Mouse (Mus musculus) bone marrow macrophage, adult 2 months (primary cell): Measurements from ENCODE around the gene Tsen2. TPM values are rescaled to one million over a fixed set of nuclear protein-coding genes. Genes with fewer than 3 reads are reported as not detected.

Experiments
- H3K27ac ChIP-seq: 2 replicates; pipeline ENCODE4 v1.5.1; 2012; ENCODE audit warnings: low read depth, low read length; ENCODE audit not compliant: insufficient read depth
- H3K4me1 ChIP-seq: 2 replicates; pipeline ENCODE4 v1.6.1; 2012; ENCODE audit warnings: low read length; ENCODE audit not compliant: control insufficient read depth, insufficient read depth
- H3K4me3 ChIP-seq: 2 replicates; pipeline ENCODE4 v1.5.1; 2012; ENCODE audit warnings: mild to moderate bottlenecking, low read length, moderate library complexity; ENCODE audit not compliant: insufficient read depth
- CTCF ChIP-seq: IDR thresholded peaks from 2 replicates; pipeline ENCODE4 v1.5.1; 2012; ENCODE audit warnings: low read depth, mild to moderate bottlenecking, low read length, moderate library complexity
- POLR2A ChIP-seq: IDR thresholded peaks from 2 replicates; pipeline ENCODE4 v1.6.1; 2012; ENCODE audit warnings: mild to moderate bottlenecking, low read depth, low read length, borderline replicate concordance
- polyA plus RNA-seq: library from polyadenylated mRNA; stranded (reverse); fragments of >200 nt; gene quantifications from 2 replicates; pipeline ENCODE4 v1.2.4, GENCODE M21; 2012; ENCODE audit not compliant: missing spikeins, insufficient read depth, insufficient read length

Tsen2 gene
- polyA plus RNA-seq, 1 experiment = 6.5 TPM

DNA sequence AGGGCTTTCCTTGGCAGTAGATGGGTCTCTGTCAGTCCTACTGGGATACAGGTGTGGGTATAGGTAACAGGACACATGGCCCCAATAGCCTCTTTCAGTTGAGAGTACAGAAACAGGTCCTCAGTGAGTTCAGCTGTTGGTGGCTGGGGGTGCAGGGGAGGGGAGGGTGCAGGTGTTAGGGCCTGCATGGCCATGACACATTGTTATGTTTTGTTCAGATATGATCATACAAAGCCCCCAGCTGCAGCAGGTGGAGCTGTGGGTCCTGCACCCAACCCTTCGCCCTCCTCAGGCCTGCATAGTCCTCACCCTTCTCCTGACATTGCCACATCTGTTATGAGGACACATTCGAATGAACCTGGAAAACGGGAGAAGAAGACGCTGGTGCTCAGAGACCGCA is 65.8 kb downstream of the Tsen2 start:
- H3K27ac ChIP-seq = no peak overlapping the region

DNA sequence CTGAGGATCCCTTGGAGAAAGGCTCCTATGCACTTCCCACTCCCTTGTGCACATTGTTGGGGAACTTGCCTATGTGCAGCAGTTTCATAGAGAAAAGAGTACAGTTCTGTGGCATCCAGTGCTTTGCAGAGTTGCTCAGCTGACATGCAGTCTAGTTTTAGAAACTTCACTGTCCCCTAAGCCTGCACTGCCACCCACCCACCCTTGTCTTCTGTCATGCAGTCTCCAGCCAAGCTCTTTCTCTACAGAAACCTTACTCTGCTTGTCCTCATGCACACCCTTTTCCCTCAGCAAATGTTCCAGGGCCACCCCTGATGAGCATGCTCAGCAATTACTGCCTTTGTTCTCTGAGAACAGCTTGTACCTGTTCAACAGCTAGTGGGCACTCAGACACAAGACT is 69.3 kb downstream of the Tsen2 start:
- Histone ChIP-seq H3K27ac (no peak overlapping the region), H3K4me3 (no peak overlapping the region), H3K4me1 (peaks cover 5% of the 10 kb centered on the region; the same call in 1 of the 2 replicates)
- TF ChIP-seq CTCF (no peak), POLR2A (no peak)

More for the DNA sequence above, 65.8 kb downstream of the Tsen2 start:
- Histone ChIP-seq H3K4me3 (no peak overlapping the region), H3K4me1 (peaks cover 12% of the 10 kb centered on the region)
- TF ChIP-seq CTCF = no peak
- TF ChIP-seq POLR2A = no peak

DNA sequence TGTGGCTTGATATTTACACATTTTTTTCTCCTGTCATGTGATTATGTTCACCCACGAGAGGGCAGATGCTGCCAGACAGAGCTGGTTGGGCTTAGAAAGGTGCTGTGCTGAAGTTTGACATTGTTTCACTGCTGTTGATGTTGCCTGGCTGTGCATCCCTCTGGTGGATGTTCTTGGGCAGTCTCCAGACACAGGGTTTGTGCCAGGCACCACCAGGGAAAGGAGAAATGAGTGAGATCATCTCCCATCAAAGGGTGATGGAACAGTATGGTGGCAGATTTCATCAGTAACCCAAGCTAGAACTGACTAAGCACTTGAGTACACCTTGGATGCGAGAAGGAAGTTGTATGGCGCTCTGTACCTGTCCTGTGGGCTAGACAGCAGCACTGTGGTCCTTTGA is 71.5 kb downstream of the Tsen2 start:
- H3K27ac ChIP-seq = no peak overlapping the region
- no peak overlapping the region for H3K4me3 ChIP-seq
- peaks cover 12% of the 10 kb centered on the region for H3K4me1 ChIP-seq
- no peak for TF ChIP-seq POLR2A
- no peak for TF ChIP-seq CTCF

DNA sequence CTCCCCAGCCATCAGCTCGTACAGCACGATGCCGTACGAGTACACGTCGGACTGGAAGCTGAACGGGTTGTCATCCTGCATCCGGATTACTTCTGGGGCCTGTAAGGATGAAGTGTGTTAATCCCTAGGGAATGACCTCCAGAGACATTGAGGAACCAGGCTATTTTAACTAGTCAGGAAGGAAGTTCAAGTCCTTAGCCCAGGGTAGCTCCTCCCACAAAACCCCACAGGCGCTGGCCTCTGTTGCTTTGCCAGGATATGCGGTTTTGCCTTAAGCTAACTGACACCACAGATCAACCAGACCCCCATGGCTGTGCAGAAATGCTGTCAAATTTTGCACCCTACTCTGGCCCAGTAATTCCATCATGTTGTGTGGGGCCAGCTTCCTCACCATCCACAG is 75.4 kb downstream of the Tsen2 start:
- no peak overlapping the region for H3K4me3 ChIP-seq
- no peak overlapping the region for H3K27ac ChIP-seq
- H3K4me1 ChIP-seq = peaks cover 7% of the 10 kb centered on the region
- TF ChIP-seq CTCF (no peak), POLR2A (no peak)

DNA sequence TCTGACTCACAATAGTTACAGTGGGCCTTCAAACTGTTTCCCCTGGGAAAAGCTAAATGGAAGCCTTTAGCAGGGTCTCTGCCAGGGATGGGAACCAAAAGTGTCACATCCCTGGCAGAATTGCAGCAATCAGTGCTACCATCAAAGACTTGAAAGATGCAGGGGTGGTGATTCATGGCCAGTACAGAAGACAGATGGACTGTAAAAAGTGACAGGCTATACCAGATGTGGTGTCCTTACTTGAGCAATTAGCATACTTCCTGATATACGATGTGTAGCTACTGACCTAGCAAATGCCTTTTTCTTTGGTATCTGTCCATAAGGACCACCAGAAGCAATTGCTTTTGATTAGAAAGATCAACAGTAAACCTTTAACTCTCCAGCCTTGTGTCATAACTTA is 76.5 kb downstream of the Tsen2 start:
- Histone ChIP-seq H3K4me3 (no peak overlapping the region), H3K4me1 (peaks cover 7% of the 10 kb centered on the region)
- TF ChIP-seq CTCF (no peak), POLR2A (no peak)

DNA sequence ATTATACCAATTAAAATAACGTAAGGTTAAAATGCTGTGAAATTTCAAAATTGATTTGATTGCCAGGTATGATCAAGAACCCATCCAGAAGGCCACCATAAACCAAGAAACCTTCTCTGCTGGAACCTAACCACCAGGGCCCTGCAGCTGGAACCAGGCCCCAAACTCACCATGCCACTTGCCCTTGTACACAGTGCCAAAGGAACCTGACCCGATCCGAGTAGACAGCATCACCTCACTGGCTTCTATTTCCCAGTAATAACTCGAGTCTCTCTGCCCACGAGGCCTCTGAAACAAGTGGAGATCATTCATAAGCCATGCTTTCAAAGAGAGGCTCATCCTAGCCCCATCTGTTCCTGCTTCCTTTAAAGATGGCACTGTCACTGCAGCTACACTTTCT is 81.7 kb downstream of the Tsen2 start:
- TF ChIP-seq CTCF = no peak
- TF ChIP-seq POLR2A = no peak
- no peaks in the 10 kb centered on the region for H3K4me1 ChIP-seq
- peak overlapping the region; percentile 55 for H3K4me3 ChIP-seq
- peak overlapping the region; percentile 60 for H3K27ac ChIP-seq

More for the DNA sequence above, 76.5 kb downstream of the Tsen2 start:
- no peak overlapping the region for H3K27ac ChIP-seq

Other genes with a start within 250 kb of the Tsen2 start
- gene Pparg, start 183.7 kb upstream of the Tsen2 start, polyA plus RNA-seq = 32.2 and 41.1 TPM in 2 replicates
- not detected in 2 replicates for gene Mkrn2os, start 47.9 kb downstream of the Tsen2 start, polyA plus RNA-seq
- gene Mkrn2, start 57.2 kb downstream of the Tsen2 start, polyA plus RNA-seq = 13.4 and 15.6 TPM in 2 replicates
- gene Raf1, start 132.0 kb downstream of the Tsen2 start, polyA plus RNA-seq = 89.1 and 89.4 TPM in 2 replicates
- gene Tmem40, start 217.7 kb downstream of the Tsen2 start, polyA plus RNA-seq = not detected in 2 replicates
- gene Cand2, start 229.9 kb downstream of the Tsen2 start, polyA plus RNA-seq = 0.39 and 0.40 TPM in 2 replicates